Mouse (Mus musculus): Measurements from ENCODE around the gene Atp6ap1. TPM values are rescaled to one million over a fixed set of nuclear protein-coding genes. Genes with fewer than 3 reads are reported as not detected.

The Atp6ap1 gene
- polyA plus RNA-seq, 1 experiment from 2014 or later, result 572 TPM

GRCm38 (mm10) chrX:74281732-74282394 lies 15.0 kb upstream of the Atp6ap1 start, which contains the start of the genes Taz and Dnase1l1:
Taz (plus strand) TSS chrX:74281912.
Dnase1l1 (minus strand) TSS chrX:74282337.
- 26% methylated on average over 10 of the region's 16 CpGs for WGBS (ENCODE audit: missing documents)
- peaks cover 63% of the 10 kb centered on the region for H3K79me2 ChIP-seq (ENCODE audit: inconsistent target)
- no peaks in the 10 kb centered on the region for H3K36me3 ChIP-seq (ENCODE audit: inconsistent target)
- H3K4me3 ChIP-seq (ENCODE audit: inconsistent target), result peak within 1 kb of the TSS; percentile 58
- H3K27ac ChIP-seq, result peak within 1 kb of the TSS; percentile 85

GRCm38 (mm10) chrX:74282395-74283091 lies 14.4 kb upstream of the Atp6ap1 start:
- peak overlapping the region; percentile 58 for H3K4me3 ChIP-seq (ENCODE audit: inconsistent target)
- peaks cover 57% of the 10 kb centered on the region for H3K79me2 ChIP-seq (ENCODE audit: inconsistent target)
- 31% methylated on average over 31 of the region's 39 CpGs for WGBS (ENCODE audit: missing documents)
- H3K27ac ChIP-seq, result peak overlapping the region; percentile 78
- no peaks in the 10 kb centered on the region for H3K36me3 ChIP-seq (ENCODE audit: inconsistent target)

- Histone ChIP-seq H3K27ac (peak overlapping the region; percentile 78), H3K36me3 (ENCODE audit: inconsistent target) (no peaks in the 10 kb centered on the region), H3K79me2 (ENCODE audit: inconsistent target) (peaks cover 56% of the 10 kb centered on the region), H3K4me3 (ENCODE audit: inconsistent target) (peak overlapping the region; percentile 58)
- WGBS (ENCODE audit: missing documents), result 40% methylated on average over 5 of the region's 5 CpGs
These were observed 13.8 kb upstream of the Atp6ap1 start for GRCm38 (mm10) chrX:74283092-74283437.

GRCm38 (mm10) chrX:74293431-74293830 lies 3.5 kb upstream of the Atp6ap1 start:
- peaks cover 14% of the 10 kb centered on the region for H3K79me2 ChIP-seq (ENCODE audit: inconsistent target)
- H3K27ac ChIP-seq, result no peak overlapping the region
- H3K36me3 ChIP-seq (ENCODE audit: inconsistent target), result no peaks in the 10 kb centered on the region
- H3K4me3 ChIP-seq (ENCODE audit: inconsistent target), result no peak overlapping the region
- WGBS (ENCODE audit: missing documents), result 81% methylated on average over 4 of the region's 4 CpGs

- H3K4me3 ChIP-seq (ENCODE audit: inconsistent target), result no peak overlapping the region
- WGBS (ENCODE audit: missing documents), result 100% methylated on average over 1 of the region's 1 CpGs
- no peak overlapping the region for H3K27ac ChIP-seq
- no peaks in the 10 kb centered on the region for H3K36me3 ChIP-seq (ENCODE audit: inconsistent target)
- peaks cover 51% of the 10 kb centered on the region for H3K79me2 ChIP-seq (ENCODE audit: inconsistent target)
These were observed 1.5 kb downstream of the Atp6ap1 start for GRCm38 (mm10) chrX:74298348-74298747.

GRCm38 (mm10) chrX:74299721-74300120 lies 2.8 kb downstream of the Atp6ap1 start:
- no peak overlapping the region for H3K4me3 ChIP-seq (ENCODE audit: inconsistent target)
- peak overlapping the region; percentile 65 for H3K27ac ChIP-seq
- 67% methylated on average over 3 of the region's 3 CpGs for WGBS (ENCODE audit: missing documents)
- no peaks in the 10 kb centered on the region for H3K36me3 ChIP-seq (ENCODE audit: inconsistent target)
- H3K79me2 ChIP-seq (ENCODE audit: inconsistent target), result peaks cover 54% of the 10 kb centered on the region

GRCm38 (mm10) chrX:74304867-74305700 lies 8.2 kb downstream of the Atp6ap1 start, which contains the start of gene Gdi1:
Gdi1 (plus strand) TSS chrX:74304998.
- peaks cover 59% of the 10 kb centered on the region for H3K79me2 ChIP-seq (ENCODE audit: inconsistent target)
- WGBS (ENCODE audit: missing documents), result 24% methylated on average over 31 of the region's 41 CpGs
- H3K36me3 ChIP-seq (ENCODE audit: inconsistent target), result peaks cover 9% of the 10 kb centered on the region; the same call in 1 of the 2 replicates
- H3K4me3 ChIP-seq (ENCODE audit: inconsistent target), result peak within 1 kb of the TSS; percentile 58
- peak within 1 kb of the TSS; percentile 65 for H3K27ac ChIP-seq

- H3K4me3 ChIP-seq (ENCODE audit: inconsistent target), result peak within 1 kb of the TSS; percentile 51
- peaks cover 9% of the 10 kb centered on the region; the same call in 1 of the 2 replicates for H3K36me3 ChIP-seq (ENCODE audit: inconsistent target)
- WGBS (ENCODE audit: missing documents), result 17% methylated on average over 47 of the region's 59 CpGs
- peaks cover 23% of the 10 kb centered on the region for H3K79me2 ChIP-seq (ENCODE audit: inconsistent target)
- peak within 1 kb of the TSS; percentile 60 for H3K27ac ChIP-seq
These were observed 15.9 kb downstream of the Atp6ap1 start, which contains the start of gene Fam50a for GRCm38 (mm10) chrX:74312540-74313464. Fam50a (plus strand) TSS chrX:74313033.

- Histone ChIP-seq H3K79me2 (ENCODE audit: inconsistent target) (no peaks in the 10 kb centered on the region), H3K27ac (peak within 1 kb of the TSS; percentile 32; the same call in 1 of the 2 replicates), H3K4me3 (ENCODE audit: inconsistent target) (no peak within 1 kb of the TSS), H3K36me3 (ENCODE audit: inconsistent target) (no peaks in the 10 kb centered on the region)
- 28% methylated on average over 12 of the region's 30 CpGs for WGBS (ENCODE audit: missing documents)
These were observed 31.8 kb downstream of the Atp6ap1 start, which contains the start of gene Plxna3 for GRCm38 (mm10) chrX:74328725-74329161. Plxna3 (plus strand) TSS chrX:74329066.

- WGBS (ENCODE audit: missing documents), result 51% methylated on average over 9 of the region's 10 CpGs
- H3K79me2 ChIP-seq (ENCODE audit: inconsistent target), result no peaks in the 10 kb centered on the region
- no peak overlapping the region for H3K27ac ChIP-seq
- H3K4me3 ChIP-seq (ENCODE audit: inconsistent target), result no peak overlapping the region
- H3K36me3 ChIP-seq (ENCODE audit: inconsistent target), result no peaks in the 10 kb centered on the region
These were observed 32.3 kb downstream of the Atp6ap1 start for GRCm38 (mm10) chrX:74329215-74329671.

- Histone ChIP-seq H3K4me3 (ENCODE audit: inconsistent target) (no peak overlapping the region), H3K79me2 (ENCODE audit: inconsistent target) (no peaks in the 10 kb centered on the region), H3K27ac (no peak overlapping the region), H3K36me3 (ENCODE audit: inconsistent target) (no peaks in the 10 kb centered on the region)
- WGBS (ENCODE audit: missing documents), result 93% methylated on average over 2 of the region's 2 CpGs
These were observed 33.5 kb downstream of the Atp6ap1 start for GRCm38 (mm10) chrX:74330166-74330930.

- no peaks in the 10 kb centered on the region for H3K79me2 ChIP-seq (ENCODE audit: inconsistent target)
- no peaks in the 10 kb centered on the region for H3K36me3 ChIP-seq (ENCODE audit: inconsistent target)
- H3K4me3 ChIP-seq (ENCODE audit: inconsistent target), result peak overlapping the region; percentile 54
- WGBS (ENCODE audit: missing documents), result 20% methylated on average over 11 of the region's 13 CpGs
- peak overlapping the region; percentile 33 for H3K27ac ChIP-seq
These were observed 56.0 kb downstream of the Atp6ap1 start for GRCm38 (mm10) chrX:74352645-74353466.
